Mouse (Mus musculus) right cerebral cortex, postnatal 25 days (tissue): Measurements from ENCODE around the gene Hyal3.
A peak's percentile ranks its signal among the peaks of the same experiment; 100 is the strongest.
"Not testable (repeated sequence)": the region's sequence is repeated elsewhere in the genome, so short reads cannot be mapped to it uniquely, and the experiment has no call there.

ENCODE experiments used
- DNase-seq: peaks from one replicate; pipeline ENCODE4 v3.0.0; 2022

The Hyal3 gene

GRCm38 (mm10) chr9:107551117-107551889 is 29.3 kb upstream of the Hyal3 start, which contains the start of gene Rassf1:
Rassf1 (plus strand) TSS chr9:107551555.
- no peak for DNase-seq

GRCm38 (mm10) chr9:107551890-107552355 is 28.7 kb upstream of the Hyal3 start:
- DNase-seq: no peak

- no peak for DNase-seq
Measured at GRCm38 (mm10) chr9:107552690-107553393, 27.8 kb upstream of the Hyal3 start.

- DNase-seq: no peak
Measured at GRCm38 (mm10) chr9:107553541-107554318, 26.9 kb upstream of the Hyal3 start.

GRCm38 (mm10) chr9:107554319-107554825 is 26.2 kb upstream of the Hyal3 start:
- DNase-seq: peak; percentile 95

- DNase-seq: no peak
Measured at GRCm38 (mm10) chr9:107555031-107555457, 25.6 kb upstream of the Hyal3 start.

- DNase-seq: no peak
Measured at GRCm38 (mm10) chr9:107555701-107556100, 24.9 kb upstream of the Hyal3 start.

- no peak for DNase-seq
Measured at GRCm38 (mm10) chr9:107556346-107556745, 24.3 kb upstream of the Hyal3 start.

GRCm38 (mm10) chr9:107563029-107563581 is 17.5 kb upstream of the Hyal3 start, which contains the start of gene Tusc2:
Tusc2 (plus strand) TSS chr9:107563255.
- DNase-seq: peak; percentile 96

- DNase-seq: not testable (repeated sequence)
Measured at GRCm38 (mm10) chr9:107565556-107565955, 15.1 kb upstream of the Hyal3 start.

- DNase-seq: peak; percentile 64
Measured at GRCm38 (mm10) chr9:107566041-107566709, 14.4 kb upstream of the Hyal3 start.

- no peak for DNase-seq
Measured at GRCm38 (mm10) chr9:107566855-107567254, 13.8 kb upstream of the Hyal3 start.

GRCm38 (mm10) chr9:107567702-107568319 is 12.8 kb upstream of the Hyal3 start, which contains the start of gene Hyal2:
Hyal2 (plus strand) TSS chr9:107567945.
- DNase-seq: no peak

- DNase-seq: peak; percentile 81
Measured at GRCm38 (mm10) chr9:107568331-107569261, 12.0 kb upstream of the Hyal3 start.

GRCm38 (mm10) chr9:107569270-107569669 is 11.3 kb upstream of the Hyal3 start:
- no peak for DNase-seq

GRCm38 (mm10) chr9:107570016-107570415 is 10.6 kb upstream of the Hyal3 start:
- DNase-seq: no peak

GRCm38 (mm10) chr9:107570845-107571244 is 9.8 kb upstream of the Hyal3 start:
- no peak for DNase-seq

- no peak for DNase-seq
Measured at GRCm38 (mm10) chr9:107571534-107572326, 8.9 kb upstream of the Hyal3 start.

- DNase-seq: no peak
Measured at GRCm38 (mm10) chr9:107572327-107572662, 8.3 kb upstream of the Hyal3 start.
